Mouse (Mus musculus): Measurements from ENCODE around the gene Gab1.
A peak's percentile ranks its signal among the peaks of the same experiment; 100 is the strongest.

Gab1 gene

DNA sequence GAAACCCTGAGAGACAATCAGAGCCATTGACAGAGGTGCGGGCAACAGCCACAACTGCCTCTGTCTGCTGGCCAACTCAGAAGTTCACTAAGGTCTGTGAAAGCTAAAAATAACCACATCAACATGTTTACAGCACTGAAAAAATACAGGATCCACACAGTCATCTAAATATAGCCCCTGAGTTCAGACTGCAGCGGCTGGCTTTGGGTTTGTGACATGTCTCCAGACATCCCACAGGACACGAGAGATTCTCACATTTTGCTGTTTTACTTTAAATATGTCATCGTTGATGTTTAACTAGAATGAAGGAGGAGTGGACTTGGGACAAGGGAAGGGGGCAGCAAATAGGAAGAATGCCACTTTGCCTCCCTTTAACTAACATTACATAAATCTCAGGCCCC is 68.7 kb downstream of the Gab1 start:
- DNase-seq (ENCODE audit: low read depth, low spot score), result no peak

DNA sequence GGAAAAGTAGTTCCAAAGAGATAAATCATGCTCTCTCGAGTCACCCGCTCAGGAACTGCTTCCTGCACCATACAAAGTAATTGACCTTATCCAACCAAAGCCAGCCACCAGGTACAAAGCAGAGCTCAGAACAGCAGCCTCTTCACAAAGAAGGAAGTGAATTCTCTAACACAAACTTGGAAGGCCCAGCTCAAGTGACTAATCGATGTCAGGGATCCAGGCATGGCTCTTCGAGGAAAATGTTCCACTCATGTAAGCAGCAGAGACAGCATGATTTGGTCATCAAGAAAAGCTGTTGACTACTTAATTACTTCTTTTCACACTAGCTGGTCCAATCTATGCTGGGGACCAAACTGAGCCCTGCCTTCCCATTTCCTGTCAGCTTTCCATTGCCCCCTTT is 69.4 kb downstream of the Gab1 start:
- no peak for DNase-seq (ENCODE audit: low read depth, low spot score)

DNA sequence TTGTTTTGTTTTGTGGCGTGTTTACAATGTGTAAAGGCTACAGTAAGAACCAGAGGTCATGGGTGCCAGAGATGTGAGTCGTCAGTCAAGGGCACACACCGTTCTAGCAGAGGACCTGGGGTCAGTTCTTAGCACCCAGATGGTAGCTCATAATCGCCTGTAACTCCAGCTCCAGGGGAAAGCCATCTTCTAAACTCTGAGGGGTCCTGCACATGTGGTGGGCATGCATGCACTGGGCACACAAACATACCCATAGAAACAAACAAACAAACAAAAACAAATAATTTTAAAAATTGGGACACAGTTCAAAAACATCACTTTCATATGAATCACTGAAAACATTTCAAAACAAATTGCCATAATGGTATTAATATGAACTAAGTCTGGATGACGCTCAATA is 69.9 kb downstream of the Gab1 start:
- DNase-seq (ENCODE audit: low read depth, low spot score), result no peak

DNA sequence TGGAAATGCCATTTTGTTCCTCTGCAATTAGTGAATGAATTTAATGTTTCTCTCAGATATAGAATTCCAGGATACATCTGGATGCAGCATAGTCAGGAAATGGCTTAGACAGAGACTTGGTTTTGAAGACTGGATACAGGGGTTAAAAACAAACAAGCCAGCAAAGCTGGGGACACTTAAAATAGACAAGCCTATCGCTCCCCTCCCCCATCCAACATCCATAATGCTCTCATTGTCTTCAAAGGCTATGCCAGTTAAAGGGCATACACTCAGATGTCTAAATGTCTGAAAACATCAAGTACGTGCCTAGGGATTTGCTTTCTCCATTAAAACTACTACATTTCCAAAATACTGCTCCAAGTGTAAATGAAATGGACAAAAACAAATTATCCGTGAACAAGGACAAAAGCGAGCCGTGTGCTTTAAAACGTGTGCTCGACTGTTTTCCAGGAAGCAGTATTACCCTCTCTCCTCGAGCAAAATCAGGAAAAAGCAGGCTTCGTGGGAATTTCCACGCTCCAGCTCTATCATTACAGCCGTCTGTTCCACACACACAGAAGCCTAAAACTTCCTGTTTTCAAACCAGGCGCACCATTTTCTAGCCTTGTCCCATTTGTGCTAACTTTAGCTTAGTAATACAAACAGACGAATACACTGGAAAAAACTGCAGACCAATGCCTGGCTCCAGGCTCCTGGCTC is 72.4 kb downstream of the Gab1 start:
- no peak for DNase-seq (ENCODE audit: low read depth, low spot score)

DNA sequence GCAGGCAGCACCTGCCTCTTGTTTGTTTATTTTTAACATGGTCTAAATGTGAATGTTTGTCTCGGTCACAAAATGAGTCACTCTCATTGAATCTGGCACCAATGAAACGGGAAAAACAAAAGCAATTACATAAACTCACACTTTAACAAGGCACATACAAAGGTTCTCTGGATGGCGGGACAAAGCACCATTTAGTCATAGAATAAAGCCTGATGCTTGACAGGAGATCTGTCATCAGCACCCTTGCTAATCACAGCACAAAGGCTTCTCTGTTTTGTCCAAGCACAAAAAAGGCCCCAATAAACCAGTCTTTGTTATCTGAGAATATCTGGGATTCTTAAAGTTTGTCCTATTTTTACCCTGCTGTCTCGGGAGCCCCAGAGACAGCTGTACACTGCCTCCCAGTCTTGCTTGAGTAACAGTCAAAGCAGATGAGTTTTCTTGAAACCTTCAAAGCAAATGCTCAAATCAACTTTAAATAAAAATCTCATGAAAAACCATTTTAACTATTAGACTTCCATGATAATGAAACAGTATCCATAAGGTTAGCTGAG is 76.2 kb downstream of the Gab1 start:
- DNase-seq (ENCODE audit: low read depth, low spot score), result no peak

DNA sequence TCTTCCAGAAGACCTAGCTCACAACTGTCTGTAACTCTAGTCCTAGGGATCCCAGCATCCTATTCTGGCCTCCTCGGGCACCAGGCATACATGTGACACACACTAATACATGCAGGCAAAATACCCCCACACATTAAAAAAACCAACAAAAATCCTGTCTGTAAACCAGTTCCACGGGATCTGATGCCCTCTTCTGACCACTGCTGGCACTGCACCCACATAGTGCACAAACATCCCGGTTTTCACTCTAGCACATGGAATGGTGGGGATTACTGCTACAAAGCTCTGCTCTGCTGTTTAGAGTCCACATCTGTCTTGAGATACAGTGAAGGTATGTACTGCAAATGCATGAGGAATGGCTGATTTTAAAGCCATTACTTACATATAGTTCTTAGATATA is 81.5 kb downstream of the Gab1 start:
- DNase-seq (ENCODE audit: low read depth, low spot score), result no peak

DNA sequence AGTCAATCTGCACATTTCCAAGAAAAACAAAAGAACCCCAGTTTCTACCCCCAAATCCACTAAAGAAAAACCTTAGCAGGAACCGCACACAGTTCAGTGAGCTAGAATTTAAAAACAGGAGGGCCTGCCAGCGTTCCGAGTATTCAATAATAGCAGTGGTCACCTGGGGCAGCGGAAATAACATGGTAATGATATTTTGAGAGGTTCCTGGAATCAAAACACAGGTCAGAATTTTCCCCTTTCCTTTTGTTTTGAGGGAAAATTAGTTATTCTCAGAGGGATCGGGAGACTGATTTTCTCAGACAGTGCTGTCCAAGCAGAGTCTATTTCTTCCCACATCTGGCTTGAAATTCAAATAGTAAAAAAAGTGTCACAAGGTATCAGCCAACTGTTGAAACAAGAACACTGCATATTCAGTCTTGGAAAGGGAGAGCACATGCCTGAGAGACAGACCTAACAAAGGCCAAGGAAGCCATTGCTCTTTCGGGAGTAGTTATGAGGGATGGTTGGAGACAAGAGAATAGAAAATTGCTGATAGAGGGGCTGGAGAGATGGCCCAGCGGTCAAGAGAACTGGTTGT is 82.0 kb downstream of the Gab1 start:
- DNase-seq (ENCODE audit: low read depth, low spot score), result no peak

DNA sequence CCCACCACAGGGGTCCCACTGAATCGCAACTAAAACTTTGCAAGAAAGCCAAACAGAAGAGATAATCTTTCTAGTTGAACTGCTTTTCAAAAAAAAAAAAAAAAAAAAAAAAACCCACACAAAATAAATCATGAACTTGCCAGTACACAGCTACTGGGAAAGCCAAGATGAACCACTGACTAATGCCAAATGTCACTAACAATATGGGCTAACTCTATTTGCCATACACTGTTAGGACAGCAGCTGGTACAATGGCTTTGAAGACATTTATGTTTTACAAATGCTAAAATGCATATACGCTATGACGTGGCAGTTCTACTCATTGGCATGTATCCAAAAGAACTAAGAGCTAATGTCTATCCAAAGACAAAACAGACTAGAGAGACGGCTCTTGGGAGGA is 84.2 kb downstream of the Gab1 start:
- no peak for DNase-seq (ENCODE audit: low read depth, low spot score)

DNA sequence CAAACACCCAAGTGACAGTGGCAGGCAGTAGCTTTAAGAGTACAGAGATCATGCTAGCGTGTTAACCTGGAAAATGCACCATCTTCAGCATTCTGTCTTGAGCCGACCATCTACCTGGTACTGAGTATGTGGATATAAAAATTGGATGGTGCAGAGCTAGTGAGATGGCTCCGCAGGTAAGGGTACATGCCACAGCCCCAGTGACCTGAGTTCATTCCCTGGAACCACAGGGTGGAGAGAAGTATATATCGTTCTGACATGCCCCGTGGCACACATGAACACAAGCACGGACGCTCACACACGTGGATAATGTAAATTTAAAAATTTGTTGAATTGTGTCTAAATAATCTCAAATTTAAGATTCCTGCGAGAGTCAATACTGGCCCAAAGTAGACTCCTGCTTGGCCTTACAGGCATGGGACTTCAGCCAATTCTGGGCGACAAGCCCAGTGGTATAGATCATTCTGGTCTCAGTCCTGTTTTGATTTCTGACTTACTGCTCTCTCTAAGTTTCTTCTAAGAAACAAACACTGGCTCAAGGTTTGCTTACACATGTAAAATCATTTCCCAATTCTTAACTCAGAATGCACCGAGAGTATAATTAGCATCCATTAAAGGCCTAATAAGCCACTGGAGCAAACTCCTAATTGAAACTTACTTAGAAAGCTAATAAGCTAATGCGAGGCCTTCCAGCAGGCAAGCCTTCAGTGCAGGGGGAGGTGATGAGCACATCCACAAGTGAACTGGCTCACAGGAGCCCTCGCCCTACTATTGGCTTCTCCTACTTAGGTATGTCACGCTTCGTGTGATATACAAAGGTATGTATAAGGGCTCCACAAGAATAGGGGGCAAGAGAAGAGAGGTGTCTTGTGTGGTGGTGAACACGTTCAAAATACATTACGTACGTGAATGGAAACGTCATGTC is 85.5 kb downstream of the Gab1 start:
- no peak for DNase-seq (ENCODE audit: low read depth, low spot score)

DNA sequence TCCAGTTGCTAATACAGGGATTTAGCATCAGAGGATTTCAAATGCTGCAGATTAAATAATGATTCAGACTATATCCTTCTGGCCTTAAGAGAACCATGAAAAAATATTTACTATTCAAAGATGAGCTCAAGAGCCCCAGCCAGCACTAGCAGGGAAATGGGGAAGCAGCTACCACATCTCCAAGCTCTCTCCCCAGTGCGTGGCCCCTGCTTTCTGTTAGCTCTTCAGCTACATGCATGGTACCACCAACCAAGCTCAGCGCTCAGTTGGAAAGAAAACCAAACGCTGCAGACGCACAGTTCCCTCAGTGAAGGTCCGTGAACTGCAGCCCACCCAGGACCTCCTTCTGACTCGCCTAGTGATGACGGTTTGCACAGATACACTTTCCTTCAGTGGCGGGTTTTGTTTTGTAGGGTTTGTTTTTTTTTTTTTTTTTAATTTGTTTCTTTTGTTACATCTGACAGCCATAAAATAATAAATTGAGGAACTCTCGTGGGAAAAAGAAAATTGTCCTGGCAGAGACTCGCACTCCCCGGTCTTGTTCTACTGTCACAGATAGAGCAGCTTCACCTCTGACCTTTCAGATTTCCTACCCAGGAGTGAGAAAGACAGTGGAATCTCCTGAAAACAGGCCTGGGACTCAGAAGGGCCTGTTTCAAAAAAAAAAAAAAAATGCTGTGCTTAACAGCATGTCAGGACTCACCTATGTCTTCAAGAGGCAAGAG is 86.4 kb downstream of the Gab1 start:
- no peak for DNase-seq (ENCODE audit: low read depth, low spot score)

DNA sequence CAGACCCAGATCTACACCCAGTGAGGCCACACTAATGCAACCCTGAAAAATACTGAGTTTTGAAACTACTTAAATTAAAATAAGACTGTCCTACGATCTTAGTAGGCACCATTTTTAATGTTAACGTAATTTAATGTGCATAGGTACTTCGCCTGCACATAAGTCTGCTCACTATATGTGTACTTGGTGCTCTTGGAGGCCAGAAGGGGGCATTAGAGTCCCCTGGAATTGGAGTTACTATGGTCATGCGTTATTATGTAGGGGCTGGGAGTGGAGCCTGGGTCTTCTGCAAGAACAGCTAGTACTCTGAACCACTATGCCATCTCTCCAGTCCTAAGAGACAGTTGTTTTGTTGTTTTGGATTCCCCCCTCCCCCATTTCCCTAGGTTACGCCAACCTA is 88.1 kb downstream of the Gab1 start:
- no peak for DNase-seq (ENCODE audit: low read depth, low spot score)

DNA sequence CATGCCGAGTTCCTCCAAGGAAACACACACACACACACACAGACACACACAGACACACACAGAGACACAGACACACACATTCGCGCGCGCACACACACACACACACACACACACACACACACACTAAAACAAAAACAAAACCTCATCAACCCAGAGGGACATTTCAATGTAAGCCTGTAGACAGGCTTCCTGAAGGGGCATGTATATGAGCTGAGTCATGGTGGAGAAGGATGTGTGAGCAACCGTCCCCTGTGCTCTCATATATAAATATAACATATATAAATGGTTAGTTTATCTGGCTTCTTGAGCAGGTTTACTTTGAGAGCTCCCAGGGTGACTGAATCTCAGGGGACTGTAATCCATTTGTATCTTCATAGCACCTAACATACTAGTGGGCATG is 91.0 kb downstream of the Gab1 start:
- no peak for DNase-seq (ENCODE audit: low read depth, low spot score)

DNA sequence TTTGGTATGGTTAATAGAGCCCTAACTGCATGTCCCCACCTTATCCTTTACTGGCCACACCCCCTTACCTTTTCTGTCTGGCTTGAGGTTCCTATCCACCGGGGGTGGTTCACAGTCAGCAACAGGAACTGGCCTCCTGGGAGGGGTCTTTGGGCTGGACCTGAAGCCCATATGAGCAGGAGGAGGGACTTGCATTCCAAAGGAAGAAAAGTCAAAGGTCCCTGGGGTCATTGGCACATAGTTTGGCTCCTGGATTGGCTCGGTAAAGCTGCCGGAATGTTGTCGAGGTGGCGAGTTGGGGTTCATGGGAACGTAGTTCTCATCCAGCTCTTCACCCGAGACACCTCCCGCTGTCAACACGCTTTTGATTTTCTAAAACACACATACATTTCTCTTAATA is 95.8 kb downstream of the Gab1 start:
- no peak for DNase-seq (ENCODE audit: low read depth, low spot score)

DNA sequence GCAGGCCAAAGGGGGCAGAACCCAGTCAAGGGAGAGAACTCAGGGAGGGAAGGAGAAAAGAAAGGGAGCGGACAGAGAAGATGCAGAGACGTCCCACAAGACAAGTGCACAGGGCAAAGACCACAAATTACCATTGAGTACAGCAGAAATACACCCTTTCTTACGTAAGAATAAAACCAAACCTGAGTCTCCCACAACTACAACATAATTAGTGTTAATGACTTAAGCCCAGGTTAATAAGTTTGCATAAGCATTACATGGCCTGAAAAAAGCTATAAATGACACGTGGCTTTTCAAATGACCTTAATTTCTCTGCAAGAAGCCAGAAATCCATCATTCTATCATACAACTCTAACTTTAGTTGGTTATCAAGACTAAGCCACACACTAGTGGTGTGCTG is 97.0 kb downstream of the Gab1 start:
- DNase-seq (ENCODE audit: low read depth, low spot score), result no peak

DNA sequence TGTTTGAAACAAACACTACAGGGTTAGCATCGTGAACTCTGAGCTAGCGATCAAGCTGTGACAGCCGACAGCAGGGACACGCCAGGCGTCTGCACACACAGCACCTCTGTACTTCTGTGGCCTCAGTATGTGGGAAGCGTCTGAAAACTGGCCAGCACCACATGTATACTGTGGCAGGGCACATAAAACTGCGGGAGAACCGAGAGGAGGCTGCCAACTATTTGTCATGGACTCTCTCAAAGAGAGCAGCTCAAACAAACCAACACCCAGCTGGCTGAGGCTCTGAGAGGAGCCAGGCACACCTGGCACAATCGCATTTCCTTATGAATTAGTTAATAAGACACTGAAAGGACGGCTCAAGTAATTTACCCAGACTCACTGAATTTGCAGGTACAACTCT is 99.0 kb downstream of the Gab1 start:
- no peak for DNase-seq (ENCODE audit: low read depth, low spot score)

DNA sequence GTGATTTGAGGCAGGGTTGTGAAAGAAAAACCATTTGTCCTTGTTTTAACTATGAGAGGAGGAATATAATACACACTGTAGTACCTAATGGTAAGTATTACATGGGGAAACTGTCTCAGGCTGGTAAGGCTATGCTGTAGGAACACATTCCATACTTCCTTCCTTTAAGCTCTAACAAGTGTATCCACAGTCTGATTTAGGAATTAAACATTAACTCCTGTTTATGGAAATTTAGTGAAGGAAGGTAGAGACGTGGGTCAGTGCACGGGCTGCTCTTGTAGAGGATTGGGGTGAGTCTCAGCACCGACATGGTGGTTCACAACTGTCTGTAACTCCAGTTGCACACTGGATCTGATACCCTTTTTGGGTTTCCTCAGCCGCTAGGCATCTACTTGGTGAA is 100.0 kb downstream of the Gab1 start:
- no peak for DNase-seq (ENCODE audit: low read depth, low spot score)

DNA sequence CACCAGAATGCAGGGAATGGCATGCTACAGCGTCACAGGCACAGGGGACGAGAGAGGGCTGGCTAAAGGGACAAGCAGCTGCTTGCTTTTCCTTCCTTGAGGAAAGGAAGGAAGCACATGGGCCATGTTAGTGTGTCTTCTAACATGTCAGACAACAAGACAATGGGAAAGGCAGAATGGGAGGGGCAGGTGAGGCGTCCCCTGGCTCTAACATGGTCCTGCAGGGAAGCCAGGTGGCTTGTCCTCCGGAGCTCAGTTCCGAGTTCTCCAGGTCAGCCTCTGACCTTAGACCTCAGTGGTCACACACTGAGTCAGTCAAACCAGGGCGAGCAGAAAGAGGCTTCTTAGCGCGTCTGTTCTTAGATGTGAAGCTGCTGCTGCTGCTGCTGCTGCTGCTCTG is 103.9 kb downstream of the Gab1 start:
- DNase-seq (ENCODE audit: low read depth, low spot score), result no peak

DNA sequence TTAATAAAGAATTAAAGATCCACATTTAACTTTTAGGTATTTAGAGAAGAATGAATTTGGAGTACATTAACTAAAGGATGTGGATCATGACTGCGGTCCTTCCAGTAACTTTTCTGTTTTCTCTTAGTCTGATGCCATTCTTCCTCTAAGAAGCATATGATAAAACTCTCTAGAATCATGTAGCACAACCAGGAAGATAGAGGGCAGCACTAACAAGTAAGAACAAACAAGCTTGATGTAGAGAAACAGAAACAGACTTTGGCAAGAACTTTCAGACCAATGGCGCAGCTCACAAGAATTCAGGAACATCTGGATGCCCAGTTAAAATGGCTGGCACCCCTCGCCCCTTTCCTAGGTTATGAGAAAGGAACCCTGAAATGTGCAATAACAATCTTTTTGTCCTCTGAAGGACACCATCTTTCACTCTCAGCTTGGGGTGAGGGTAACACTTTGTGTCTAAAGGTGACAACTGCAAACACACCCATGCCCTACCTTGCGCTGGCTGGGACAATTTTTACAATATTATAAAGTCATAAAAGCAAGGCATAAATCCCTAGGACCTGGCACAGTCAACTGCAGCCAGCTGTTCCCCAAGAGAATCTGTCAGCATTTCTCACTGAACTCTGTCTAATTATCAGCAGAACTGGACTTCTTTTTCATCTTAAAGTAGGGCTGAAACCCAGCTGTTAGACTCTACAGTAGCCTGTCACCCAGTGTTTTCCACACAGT is 107.4 kb downstream of the Gab1 start:
- DNase-seq (ENCODE audit: low read depth, low spot score), result no peak

DNA sequence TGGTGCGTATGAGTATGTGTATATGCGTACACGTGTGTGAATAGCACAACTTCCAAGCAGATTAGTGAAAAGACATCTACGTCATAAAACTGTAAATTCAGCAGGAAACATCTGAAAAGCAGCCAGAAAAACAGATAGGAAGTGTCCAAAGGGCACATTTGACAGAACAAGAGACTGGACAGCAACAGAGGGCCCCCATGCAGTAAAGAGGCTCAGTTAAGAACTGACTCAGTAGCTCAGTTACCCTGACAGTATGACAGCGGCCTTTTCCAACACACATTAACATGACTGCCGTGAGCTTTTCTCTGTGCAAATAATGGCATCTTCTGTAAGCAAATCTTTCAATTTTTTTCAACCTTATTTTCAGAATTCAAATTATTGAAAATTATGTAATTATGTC is 111.9 kb downstream of the Gab1 start:
- no peak for DNase-seq (ENCODE audit: low read depth, low spot score)

DNA sequence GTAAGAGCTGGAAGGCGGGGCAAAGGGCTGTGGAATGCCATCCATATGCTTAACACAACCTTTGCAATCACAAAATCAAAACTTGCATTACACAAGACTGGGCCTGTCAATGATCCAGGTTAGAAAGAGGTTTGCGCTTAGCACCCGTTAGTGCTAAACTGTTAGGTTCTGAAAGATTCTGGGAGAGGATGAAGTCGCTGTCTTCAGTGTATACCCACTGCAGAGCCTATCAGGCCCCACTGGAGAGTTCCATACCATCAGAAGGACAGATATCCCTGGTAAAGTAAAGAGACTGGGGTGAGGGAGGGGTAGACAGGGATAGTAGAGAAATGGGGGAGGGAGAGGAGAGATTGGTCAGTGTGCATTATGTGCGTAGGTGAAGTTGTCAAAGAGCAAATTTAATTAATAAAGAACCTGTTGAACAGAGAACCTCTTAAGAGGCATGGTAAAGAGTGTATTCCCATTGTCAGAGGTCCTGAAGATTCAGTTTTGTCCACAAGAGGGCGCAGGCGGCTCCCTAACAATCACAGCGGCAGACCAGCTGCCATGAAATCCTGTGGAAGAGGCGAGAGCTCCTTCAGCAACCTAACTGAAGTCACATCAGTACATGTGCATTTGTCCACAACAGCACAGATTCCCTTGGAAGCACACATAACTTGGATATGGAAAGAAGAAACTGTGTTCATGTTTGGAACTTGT is 127.2 kb downstream of the Gab1 start:
- peak; percentile 60 for DNase-seq (ENCODE audit: low read depth, low spot score)

DNA sequence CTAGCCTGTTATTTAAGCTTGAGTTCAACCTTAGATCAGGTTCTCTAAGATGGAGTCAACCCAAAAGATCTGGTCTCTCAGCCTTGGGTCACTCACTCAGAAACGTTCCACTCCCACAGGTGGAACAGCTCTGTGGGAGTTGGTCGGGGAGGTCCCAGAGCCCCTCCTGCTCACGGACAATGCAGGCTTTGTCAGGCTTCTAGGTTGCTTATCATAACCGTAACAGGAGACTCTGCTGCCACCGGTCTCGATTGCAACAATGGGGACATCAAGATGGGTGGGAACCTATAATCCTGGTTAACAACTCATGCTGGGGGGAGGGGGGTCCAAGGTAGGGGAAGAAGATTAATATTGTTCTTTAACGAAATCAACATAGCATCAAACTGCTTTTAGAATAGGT is 127.9 kb downstream of the Gab1 start:
- no peak for DNase-seq (ENCODE audit: low read depth, low spot score)
